Mouse (Mus musculus) cerebellum, adult 2 months (tissue): ENCODE results near the gene Slc2a4. TPM values are rescaled to one million over a fixed set of nuclear protein-coding genes. Genes with fewer than 3 reads are reported as not detected.
A peak's percentile ranks its signal among the peaks of the same experiment; 100 is the strongest.

ENCODE experiments used
- DNase-seq, 2 experiments: peaks; one replicate each; pipeline ENCODE4 v3.0.0; 2021
- H3K27ac ChIP-seq: fragments of 200-500 bp; 2 replicates; pipeline ENCODE4 v1.5.1; 2012; ENCODE audit warnings: low read length, control low read depth, inconsistent platforms; ENCODE audit not compliant: insufficient read depth
- H3K27me3 ChIP-seq: fragments of 200-500 bp; 2 replicates; pipeline ENCODE4 v1.6.1; 2012; ENCODE audit warnings: inconsistent platforms, mild to moderate bottlenecking, low read length, moderate library complexity; ENCODE audit not compliant: control insufficient read depth, insufficient read depth
- H3K4me1 ChIP-seq: fragments of 200-500 bp; 2 replicates; pipeline ENCODE4 v1.6.1; 2011; ENCODE audit warnings: low read length; ENCODE audit not compliant: control insufficient read depth, insufficient read depth
- H3K4me3 ChIP-seq: fragments of 200-500 bp; replicated peaks from 2 replicates; pipeline ENCODE3; 2011; ENCODE audit warnings: mild to moderate bottlenecking, low read depth, low read length, control low read depth; ENCODE audit not compliant: insufficient read depth
- CTCF ChIP-seq: fragments of 200-500 bp; IDR thresholded peaks from 2 replicates; pipeline ENCODE4 v1.5.1; 2011; ENCODE audit warnings: low read depth, mild to moderate bottlenecking, control low read depth, low read length, moderate library complexity, borderline replicate concordance; ENCODE audit not compliant: insufficient read depth
- POLR2A ChIP-seq: fragments of 200-500 bp; IDR thresholded peaks from 2 replicates; pipeline ENCODE4 v1.6.1; 2011; ENCODE audit warnings: low read length, control low read depth, borderline replicate concordance; ENCODE audit not compliant: insufficient read depth
- WGBS: fragments of 180-500 bp; shearing (Covaris S2); methylation state at CpG from one replicate; pipeline ENCODE4 v1.1.7; 2018; 5-methylcytosine and 5-hydroxymethylcytosine counted together
- polyA plus RNA-seq: library from polyadenylated mRNA; depleted of rRNA; stranded (reverse); fragments of >200 nt; gene quantifications from 2 replicates; pipeline ENCODE4 v1.2.3, GENCODE M21; 2012

The Slc2a4 gene
- polyA plus RNA-seq, 1 experiment = 5.9 TPM

GRCm38 (mm10) chr11:69992396-69992795 lies 44.4 kb upstream of the Slc2a4 start:
- H3K4me1 ChIP-seq = 0 out of 2 replicates have a peak, but pooled peaks cover 3% of the 10 kb centered on the region

GRCm38 (mm10) chr11:69991711-69992110 lies 43.7 kb upstream of the Slc2a4 start:
- Histone ChIP-seq H3K4me3 (peak overlapping the region; percentile 91), H3K27ac (peak overlapping the region; percentile 40), H3K27me3 (no peaks in the 10 kb centered on the region), H3K4me1 (0 out of 2 replicates have a peak, but pooled peaks cover 3% of the 10 kb centered on the region)
- 1% methylated on average over 15 of the region's 15 CpGs for WGBS
- TF ChIP-seq POLR2A (no peak), CTCF (no peak)
- DNase-seq = no peak

More at GRCm38 (mm10) chr11:69992396-69992795, 44.4 kb upstream of the Slc2a4 start:
- Histone ChIP-seq H3K27ac (no peak overlapping the region; the same call in 1 of the 2 replicates), H3K27me3 (no peaks in the 10 kb centered on the region), H3K4me3 (peak overlapping the region; percentile 44)
- no peak for TF ChIP-seq POLR2A
- no peak for TF ChIP-seq CTCF
- WGBS = 45% methylated on average over 10 of the region's 10 CpGs
- DNase-seq = no peak

- Histone ChIP-seq H3K27ac (peak within 1 kb of the TSS; percentile 73), H3K4me3 (peak within 1 kb of the TSS; percentile 91), H3K27me3 (no peaks in the 10 kb centered on the region), H3K4me1 (0 out of 2 replicates have a peak, but pooled peaks cover 3% of the 10 kb centered on the region)
- no peak for TF ChIP-seq CTCF
- peak; percentile 56 for TF ChIP-seq POLR2A
- peak; percentile 95 to 96 for DNase-seq
- under 1% methylated on average over 40 of the region's 40 CpGs for WGBS
Observed at GRCm38 (mm10) chr11:69990850-69991691, 43.1 kb upstream of the Slc2a4 start, which contains the start of gene Gabarap. Gene Gabarap, plus strand, starts transcription at chr11:69991143.

- H3K27me3 ChIP-seq = no peaks in the 10 kb centered on the region
- no peak for DNase-seq
- H3K4me1 ChIP-seq = 0 out of 2 replicates have a peak, but pooled peaks cover 3% of the 10 kb centered on the region
- TF ChIP-seq CTCF (no peak), POLR2A (no peak)
- WGBS = 82% methylated on average over 8 of the region's 8 CpGs
- no peak overlapping the region for H3K27ac ChIP-seq
- no peak overlapping the region for H3K4me3 ChIP-seq
Observed at GRCm38 (mm10) chr11:69989949-69990348, 42.0 kb upstream of the Slc2a4 start.

GRCm38 (mm10) chr11:69984431-69984830 lies 36.4 kb upstream of the Slc2a4 start:
- no peak overlapping the region for H3K27ac ChIP-seq
- peaks cover 3% of the 10 kb centered on the region for H3K4me1 ChIP-seq
- no peak for TF ChIP-seq POLR2A
- no peak for TF ChIP-seq CTCF
- DNase-seq = no peak
- WGBS = 84% methylated on average over 8 of the region's 8 CpGs
- H3K4me3 ChIP-seq = no peak overlapping the region
- no peaks in the 10 kb centered on the region for H3K27me3 ChIP-seq

- TF ChIP-seq POLR2A (no peak), CTCF (no peak)
- no peaks in the 10 kb centered on the region for H3K27me3 ChIP-seq
- H3K4me1 ChIP-seq = peaks cover 3% of the 10 kb centered on the region
- no peak for DNase-seq
- H3K4me3 ChIP-seq = no peak overlapping the region
- H3K27ac ChIP-seq = no peak overlapping the region
- 70% methylated on average over 4 of the region's 4 CpGs for WGBS
Observed at GRCm38 (mm10) chr11:69983377-69983776, 35.4 kb upstream of the Slc2a4 start.

GRCm38 (mm10) chr11:69982877-69983276 lies 34.9 kb upstream of the Slc2a4 start:
- Histone ChIP-seq H3K27ac (no peak overlapping the region), H3K27me3 (no peaks in the 10 kb centered on the region), H3K4me1 (peaks cover 3% of the 10 kb centered on the region), H3K4me3 (no peak overlapping the region)
- 8% methylated on average over 5 of the region's 5 CpGs for WGBS
- no peak for TF ChIP-seq POLR2A
- TF ChIP-seq CTCF = no peak
- DNase-seq = no peak

GRCm38 (mm10) chr11:69982225-69982624 lies 34.2 kb upstream of the Slc2a4 start, which contains the start of gene Elp5:
Gene Elp5, minus strand, starts transcription at chr11:69982517.
- peak within 1 kb of the TSS; percentile 84 for H3K4me3 ChIP-seq
- 44% methylated on average over 8 of the region's 8 CpGs for WGBS
- DNase-seq = no peak
- H3K27me3 ChIP-seq = no peaks in the 10 kb centered on the region
- H3K27ac ChIP-seq = peak within 1 kb of the TSS; percentile 25; the same call in 1 of the 2 replicates
- TF ChIP-seq POLR2A (no peak), CTCF (no peak)
- H3K4me1 ChIP-seq = peaks cover 3% of the 10 kb centered on the region
